Mouse (Mus musculus): ENCODE data around the gene Pdap1.
"Not testable (repeated sequence)": the region's sequence is repeated elsewhere in the genome, so short reads cannot be mapped to it uniquely, and the experiment has no call there.

The Pdap1 gene

GRCm38 (mm10) chr5:145118461-145118860, 21.6 kb downstream of the Pdap1 start:
- no peak for DNase-seq

GRCm38 (mm10) chr5:145118005-145118404, 22.0 kb downstream of the Pdap1 start:
- peak in 1 of 2 experiments; percentile 40 for DNase-seq

GRCm38 (mm10) chr5:145116916-145117315, 23.1 kb downstream of the Pdap1 start:
- DNase-seq = peak; percentile 77 to 82

GRCm38 (mm10) chr5:145116316-145116715, 23.7 kb downstream of the Pdap1 start:
- peak; percentile 84 to 87 for DNase-seq

GRCm38 (mm10) chr5:145115736-145116135, 24.3 kb downstream of the Pdap1 start:
- no peak for DNase-seq

- DNase-seq = peak; percentile 81 to 83
Observed at GRCm38 (mm10) chr5:145114606-145115473, 25.2 kb downstream of the Pdap1 start.

- peak; percentile 78 to 79 for DNase-seq
Observed at GRCm38 (mm10) chr5:145114071-145114605, 25.9 kb downstream of the Pdap1 start, which contains the start of gene Arpc1b. Gene Arpc1b (plus strand): TSS chr5:145114215.

- DNase-seq = no peak
Observed at GRCm38 (mm10) chr5:145113416-145113815, 26.6 kb downstream of the Pdap1 start.

GRCm38 (mm10) chr5:145112566-145112965, 27.5 kb downstream of the Pdap1 start:
- no peak for DNase-seq

GRCm38 (mm10) chr5:145110401-145110800, 29.6 kb downstream of the Pdap1 start:
- DNase-seq = no peak

- no peak for DNase-seq
Observed at GRCm38 (mm10) chr5:145105694-145106275, 34.3 kb downstream of the Pdap1 start.

- no peak for DNase-seq
Observed at GRCm38 (mm10) chr5:145104328-145104727, 35.7 kb downstream of the Pdap1 start.

GRCm38 (mm10) chr5:145102706-145103105, 37.3 kb downstream of the Pdap1 start:
- DNase-seq = no peak

GRCm38 (mm10) chr5:145101451-145101850, 38.6 kb downstream of the Pdap1 start:
- DNase-seq = not testable (repeated sequence)

GRCm38 (mm10) chr5:145100960-145101359, 39.1 kb downstream of the Pdap1 start:
- no peak for DNase-seq

- DNase-seq = no peak
Observed at GRCm38 (mm10) chr5:145098340-145098821, 41.7 kb downstream of the Pdap1 start.

- no peak for DNase-seq
Observed at GRCm38 (mm10) chr5:145096195-145096594, 43.8 kb downstream of the Pdap1 start.

- DNase-seq = no peak
Observed at GRCm38 (mm10) chr5:145089878-145090277, 50.2 kb downstream of the Pdap1 start.

- no peak for DNase-seq
Observed at GRCm38 (mm10) chr5:145088186-145088585, 51.9 kb downstream of the Pdap1 start.

- DNase-seq = no peak
Observed at GRCm38 (mm10) chr5:145084822-145085221, 55.2 kb downstream of the Pdap1 start.

GRCm38 (mm10) chr5:145083632-145084451, 56.2 kb downstream of the Pdap1 start, which contains the start of the genes Arpc1a and Kpna7:
Gene Arpc1a (plus strand): TSS chr5:145083830.
Gene Kpna7 (minus strand): TSS chr5:145084030.
- DNase-seq = peak; percentile 92 to 95

- DNase-seq = not testable (repeated sequence)
Observed at GRCm38 (mm10) chr5:145083201-145083600, 56.8 kb downstream of the Pdap1 start.

All from lung, adult 18-20 months (tissue).